11 mouse cellular contexts compared by ENCODE assay signal in genomic region chr12:113012443-113012842, GRCm38 (mm10). TPM values are rescaled to one million over a fixed set of nuclear protein-coding genes. Genes with fewer than 3 reads are reported as not detected.
A peak's percentile ranks its signal among the peaks of the same experiment; 100 is the strongest.
DNase-seq lines count a peak whose midpoint lies in the region; ATAC-seq and TF ChIP-seq lines count a peak whose summit lies in the region.
"Had no signal": no experiment of that assay in that cellular context is flagged by ENCODE, and none has a peak within 500 bp of the region (broad histone marks: within the 10 kb centered on the region; RNA-seq: fewer than 3 reads in every experiment).

No protein-coding gene starts in this region.

- H3K36me3 ChIP-seq in heart, adult 2 months (ENCODE audit: control insufficient read depth, insufficient read depth, low read length), result no peaks in the 10 kb centered on the region
- H3K36me3 ChIP-seq in megakaryocyte, embryonic 14.5 days (replicated peaks; ENCODE audit: low read length), result no peaks in the 10 kb centered on the region
- H3K36me3 ChIP-seq in hindbrain, embryonic 15.5 days, result no peaks in the 10 kb centered on the region
- H3K36me3 ChIP-seq in midbrain, postnatal 0 days (ENCODE audit: insufficient read depth, low read length), result no peaks in the 10 kb centered on the region
- H3K36me3 ChIP-seq: liver, embryonic 15.5 days had no signal

- no peak for TF ChIP-seq EP300 in heart, adult 2 months (IDR thresholded peaks at IDR 0.05; ENCODE audit: insufficient read depth, low read depth, low read length)

- H3K4me2 ChIP-seq in hindbrain, embryonic 15.5 days, result no peak overlapping the region
- no peak overlapping the region for H3K4me2 ChIP-seq in midbrain, postnatal 0 days (ENCODE audit: low read depth, low read length, poor library complexity, severe bottlenecking)

- H3K4me3 ChIP-seq in heart, adult 2 months, result no peak overlapping the region
- H3K4me3 ChIP-seq in megakaryocyte, embryonic 14.5 days (replicated peaks), result peak overlapping the region; percentile 8
- H3K4me3 ChIP-seq in hindbrain, embryonic 15.5 days, result no peak overlapping the region
- no peak overlapping the region for H3K4me3 ChIP-seq in midbrain, postnatal 0 days (ENCODE audit: low read depth, low read length)
- H3K4me3 ChIP-seq: liver, embryonic 15.5 days had no signal

- H3K27me3 ChIP-seq in heart, adult 2 months (ENCODE audit: control insufficient read depth, insufficient read depth, low read length), result no peaks in the 10 kb centered on the region
- H3K27me3 ChIP-seq in megakaryocyte, embryonic 14.5 days (replicated peaks), result peaks cover 52% of the 10 kb centered on the region
- no peaks in the 10 kb centered on the region for H3K27me3 ChIP-seq in hindbrain, embryonic 15.5 days
- H3K27me3 ChIP-seq in midbrain, postnatal 0 days (ENCODE audit: insufficient read depth, low read length), result no peaks in the 10 kb centered on the region
- H3K27me3 ChIP-seq: liver, embryonic 15.5 days; Patski had no signal

- peaks cover 8% of the 10 kb centered on the region for H3K4me1 ChIP-seq in heart, adult 2 months (ENCODE audit: control insufficient read depth, insufficient read depth, low read length)
- H3K4me1 ChIP-seq in megakaryocyte, embryonic 14.5 days, result peaks cover 56% of the 10 kb centered on the region
- peaks cover 37% of the 10 kb centered on the region for H3K4me1 ChIP-seq in hindbrain, embryonic 15.5 days (replicated peaks)
- peaks cover 14% of the 10 kb centered on the region; the same call in 1 of the 2 replicates for H3K4me1 ChIP-seq in midbrain, postnatal 0 days (ENCODE audit: insufficient read depth, low read length)

- H3K9me3 ChIP-seq in megakaryocyte, embryonic 14.5 days, result no peaks in the 10 kb centered on the region
- H3K9me3 ChIP-seq in hindbrain, embryonic 15.5 days, result no peaks in the 10 kb centered on the region
- H3K9me3 ChIP-seq in midbrain, postnatal 0 days (ENCODE audit: low read length), result no peaks in the 10 kb centered on the region
- H3K9me3 ChIP-seq: liver, embryonic 15.5 days had no signal

- no peak for ATAC-seq in megakaryocyte, adult 5-6 weeks (ENCODE audit: poor library complexity, severe bottlenecking)
- no peak for ATAC-seq in hindbrain, embryonic 15.5 days (ENCODE audit: low FRiP score, low read depth)
- ATAC-seq in midbrain, postnatal 0 days (ENCODE audit: low FRiP score), result no peak

- H3K79me2 ChIP-seq in heart, adult 2 months (replicated peaks; ENCODE audit: control insufficient read depth, insufficient read depth, low read length), result 0 out of 2 replicates have a peak, but pooled peaks cover 2% of the 10 kb centered on the region

- peak overlapping the region; percentile 98 for H3K27ac ChIP-seq in heart, adult 2 months
- H3K27ac ChIP-seq in hindbrain, embryonic 15.5 days (replicated peaks), result peak overlapping the region; percentile 96
- H3K27ac ChIP-seq in midbrain, postnatal 0 days (ENCODE audit: low read depth, low read length), result peak overlapping the region; percentile 76; the same call in 1 of the 2 replicates

- H3K9ac ChIP-seq in heart, adult 2 months (ENCODE audit: low read depth, low read length), result no peak overlapping the region
- no peak overlapping the region for H3K9ac ChIP-seq in hindbrain, embryonic 15.5 days
- no peak overlapping the region for H3K9ac ChIP-seq in midbrain, postnatal 0 days (replicated peaks; ENCODE audit: low read length, poor library complexity, severe bottlenecking)

- intact Hi-C loops in heart, adult 2 months (cut with DNase I), result no loop called here
- intact Hi-C loops in heart, postnatal 14 days (cut with DNase I), result no loop called here

- no peak for TF ChIP-seq POLR2A in heart, adult 2 months (IDR thresholded peaks at IDR 0.05; ENCODE audit: insufficient read depth, low read depth, low read length)

- 82% methylated on average over 5 of the region's 5 CpGs for WGBS in heart, adult 2 months
- WGBS in hindbrain, embryonic 15.5 days, result 92% methylated on average over 5 of the region's 5 CpGs
- WGBS in midbrain, postnatal 0 days, result 91% methylated on average over 5 of the region's 5 CpGs

- peak in 1 of 2 experiments; percentile 23 for DNase-seq in heart, adult 2 months
- no peak for DNase-seq in heart, postnatal 14 days
- no peak for DNase-seq in midbrain, postnatal 0 days (ENCODE audit: low spot score)
- DNase-seq in layer of hippocampus, adult 11-12 months (ENCODE audit: low spot score), result no peak
- no peak for DNase-seq in embryo, embryonic 9.5 days (ENCODE audit: extremely low spot score)
- DNase-seq: adrenal gland, postnatal 36 days had no signal

- TF ChIP-seq CTCF in heart, adult 2 months (IDR thresholded peaks at IDR 0.05), result no peak
- no peak for TF ChIP-seq CTCF in midbrain, postnatal 0 days (IDR thresholded peaks at IDR 0.05)

RNA-seq across cellular contexts. Expression of gene Pacs2, which starts 1.9 kb away (rescaled TPM):
- total RNA-seq in heart, adult 2 months (2021), result 10 to 100 TPM; 34.9 to 37.5 TPM
- 34.8 and 37.4 TPM in 2 replicates for polyA plus RNA-seq in heart, adult 2 months (2012; rRNA removed)
- 10 to 100 TPM; 29.0 to 32.1 TPM for total RNA-seq in heart, postnatal 14 days (2021)
- polyA plus RNA-seq in megakaryocyte, embryonic 14.5 days (2012; ENCODE audit: insufficient read depth, low replicate concordance), result 7.0 and 8.7 TPM in 2 replicates
- 55.1 TPM in 2 replicates for total RNA-seq in megakaryocyte, adult 5-6 weeks (2015)
- 36.5 and 37.5 TPM in 2 replicates for total RNA-seq in megakaryocyte, adult 5-6 weeks (2017)
- polyA plus RNA-seq in hindbrain, embryonic 15.5 days (2015; fragmentation: Nextera tagmentation; extraction: Ambion mirVana), result 30.2 and 32.3 TPM in 2 replicates
- total RNA-seq in midbrain, postnatal 0 days (2014; rRNA removed), result 133 and 162 TPM in 2 replicates
- 22.4 and 25.8 TPM in 2 replicates for polyA plus RNA-seq in midbrain, postnatal 0 days (2015; fragmentation: Nextera tagmentation; extraction: Ambion mirVana)

RNA-seq across cellular contexts. Expression of gene Brf1, which starts 11.9 kb away (rescaled TPM):
- total RNA-seq in heart, adult 2 months (2021), result 10 to 100 TPM; 22.3 to 25.1 TPM
- 22.4 and 29.3 TPM in 2 replicates for polyA plus RNA-seq in heart, adult 2 months (2012; rRNA removed)
- total RNA-seq in heart, postnatal 14 days (2021), result 10 to 100 TPM; 28.3 to 28.8 TPM
- 11.5 and 16.3 TPM in 2 replicates for polyA plus RNA-seq in megakaryocyte, embryonic 14.5 days (2012; ENCODE audit: insufficient read depth, low replicate concordance)
- 20.2 and 25.3 TPM in 2 replicates for total RNA-seq in megakaryocyte, adult 5-6 weeks (2015)
- 37.0 and 43.6 TPM in 2 replicates for total RNA-seq in megakaryocyte, adult 5-6 weeks (2017)
- polyA plus RNA-seq in hindbrain, embryonic 15.5 days (2015; fragmentation: Nextera tagmentation; extraction: Ambion mirVana), result 49.3 and 51.3 TPM in 2 replicates
- 42.1 and 51.3 TPM in 2 replicates for total RNA-seq in midbrain, postnatal 0 days (2014; rRNA removed)
- polyA plus RNA-seq in midbrain, postnatal 0 days (2015; fragmentation: Nextera tagmentation; extraction: Ambion mirVana), result 34.9 and 39.0 TPM in 2 replicates

RNA-seq across cellular contexts. Expression of gene Btbd6, which starts 36.2 kb away (rescaled TPM):
- 10 to 100 TPM; 21.8 to 24.3 TPM for total RNA-seq in heart, adult 2 months (2021)
- polyA plus RNA-seq in heart, adult 2 months (2012; rRNA removed), result 26.7 and 27.4 TPM in 2 replicates
- 10 to 100 TPM; 16.8 TPM for total RNA-seq in heart, postnatal 14 days (2021)
- 25.3 and 64.2 TPM in 2 replicates for polyA plus RNA-seq in megakaryocyte, embryonic 14.5 days (2012; ENCODE audit: insufficient read depth, low replicate concordance)
- total RNA-seq in megakaryocyte, adult 5-6 weeks (2015), result 4.2 and 5.9 TPM in 2 replicates
- 2.4 and 4.0 TPM in 2 replicates for total RNA-seq in megakaryocyte, adult 5-6 weeks (2017)
- polyA plus RNA-seq in hindbrain, embryonic 15.5 days (2015; fragmentation: Nextera tagmentation; extraction: Ambion mirVana), result 53.0 and 56.6 TPM in 2 replicates
- 79.0 and 81.6 TPM in 2 replicates for total RNA-seq in midbrain, postnatal 0 days (2014; rRNA removed)
- polyA plus RNA-seq in midbrain, postnatal 0 days (2015; fragmentation: Nextera tagmentation; extraction: Ambion mirVana), result 58.4 and 61.9 TPM in 2 replicates
